Mouse (Mus musculus) liver, embryonic 18 days (tissue): ENCODE data around the gene Camk2d. TPM values are rescaled to one million over a fixed set of nuclear protein-coding genes. Genes with fewer than 3 reads are reported as not detected.

ENCODE experiments used
- polyA plus RNA-seq: library from polyadenylated mRNA; depleted of rRNA; stranded (reverse); fragments of >200 nt; gene quantifications from 2 replicates; pipeline ENCODE4 v1.2.3, GENCODE M21; 2012; rRNA removed

The Camk2d gene
- polyA plus RNA-seq, result 4.9 and 5.9 TPM in 2 replicates

GRCm38 (mm10) chr3:126596086-126596485 lies at the start of gene Camk2d:
Gene Camk2d, plus strand, starts transcription at chr3:126596302.

Other genes with a start within 250 kb of the Camk2d start
- gene Arsj, start 232.6 kb upstream of the Camk2d start, polyA plus RNA-seq, result 0.01 TPM in 1 of 2 replicates, not detected in the other